Comparison of ENCODE assay signal across 11 mouse cellular contexts in genomic region chr12:102646586-102647260, GRCm38 (mm10). TPM values are rescaled to one million over a fixed set of nuclear protein-coding genes. Genes with fewer than 3 reads are reported as not detected.
DNase-seq lines count a peak whose midpoint lies in the region; ATAC-seq and TF ChIP-seq lines count a peak whose summit lies in the region.
"Had no signal": no experiment of that assay in that cellular context is flagged by ENCODE, and none has a peak within 500 bp of the region (broad histone marks: within the 10 kb centered on the region; RNA-seq: fewer than 3 reads in every experiment).

No protein-coding gene starts in this region.

- ATAC-seq in intestine, embryonic 16.5 days = peak; percentile 49
- ATAC-seq in liver, embryonic 13.5 days (ENCODE audit: low read depth) = peak; percentile 22
- ATAC-seq in midbrain, embryonic 14.5 days (ENCODE audit: low FRiP score, low TSS enrichment) = no peak
- ATAC-seq in hindbrain, embryonic 12.5 days (ENCODE audit: low FRiP score) = no peak
- ATAC-seq: forebrain, embryonic 14.5 days had no signal

- H3K36me3 ChIP-seq in intestine, embryonic 16.5 days (ENCODE audit: control insufficient read depth, insufficient read depth, low read length) = no peaks in the 10 kb centered on the region
- no peaks in the 10 kb centered on the region for H3K36me3 ChIP-seq in liver, embryonic 13.5 days
- H3K36me3 ChIP-seq in midbrain, embryonic 14.5 days (ENCODE audit: control insufficient read depth, insufficient read depth, low read length) = no peaks in the 10 kb centered on the region
- no peaks in the 10 kb centered on the region for H3K36me3 ChIP-seq in hindbrain, embryonic 12.5 days

- H3K27ac ChIP-seq in layer of hippocampus, adult 2 months = peak overlapping the region; percentile 51; the same call in 1 of the 2 replicates
- peak overlapping the region; percentile 25; the same call in 1 of the 2 replicates for H3K27ac ChIP-seq in intestine, embryonic 16.5 days (ENCODE audit: low read length)
- H3K27ac ChIP-seq in liver, embryonic 13.5 days = peak overlapping the region; percentile 61
- H3K27ac ChIP-seq in midbrain, embryonic 14.5 days (replicated peaks; ENCODE audit: low read depth, low read length) = no peak overlapping the region
- H3K27ac ChIP-seq in hindbrain, embryonic 12.5 days = no peak overlapping the region

- peaks cover 24% of the 10 kb centered on the region for H3K4me1 ChIP-seq in intestine, embryonic 16.5 days (ENCODE audit: control insufficient read depth, insufficient read depth, low read length)
- H3K4me1 ChIP-seq in liver, embryonic 13.5 days (replicated peaks) = peaks cover 44% of the 10 kb centered on the region
- H3K4me1 ChIP-seq in midbrain, embryonic 14.5 days (ENCODE audit: control insufficient read depth, insufficient read depth, low read length) = no peaks in the 10 kb centered on the region
- peaks cover 7% of the 10 kb centered on the region; the same call in 1 of the 2 replicates for H3K4me1 ChIP-seq in hindbrain, embryonic 12.5 days

- no peaks in the 10 kb centered on the region for H3K27me3 ChIP-seq in intestine, embryonic 16.5 days (replicated peaks; ENCODE audit: control insufficient read depth, insufficient read depth, low read length)
- no peaks in the 10 kb centered on the region for H3K27me3 ChIP-seq in liver, embryonic 13.5 days
- H3K27me3 ChIP-seq in midbrain, embryonic 14.5 days (ENCODE audit: control insufficient read depth, insufficient read depth, low read length) = no peaks in the 10 kb centered on the region
- H3K27me3 ChIP-seq in hindbrain, embryonic 12.5 days = no peaks in the 10 kb centered on the region

- H3K9ac ChIP-seq in intestine, embryonic 16.5 days (ENCODE audit: low read depth, low read length) = no peak overlapping the region
- H3K9ac ChIP-seq in liver, embryonic 13.5 days = no peak overlapping the region
- H3K9ac ChIP-seq in midbrain, embryonic 14.5 days (replicated peaks; ENCODE audit: low read length) = no peak overlapping the region
- H3K9ac ChIP-seq in hindbrain, embryonic 12.5 days = no peak overlapping the region

- no peak overlapping the region for H3K4me2 ChIP-seq in intestine, embryonic 16.5 days (ENCODE audit: low read depth, low read length)
- 0 out of 2 replicates have a peak overlapping the region, but pooled peaks have one; percentile 2 for H3K4me2 ChIP-seq in liver, embryonic 13.5 days
- H3K4me2 ChIP-seq in midbrain, embryonic 14.5 days (ENCODE audit: low read length) = no peak overlapping the region
- no peak overlapping the region for H3K4me2 ChIP-seq in hindbrain, embryonic 12.5 days (replicated peaks)

- H3K4me3 ChIP-seq in layer of hippocampus, adult 2 months = no peak overlapping the region
- no peak overlapping the region for H3K4me3 ChIP-seq in intestine, embryonic 16.5 days (ENCODE audit: low read length)
- no peak overlapping the region for H3K4me3 ChIP-seq in liver, embryonic 13.5 days (replicated peaks)
- no peak overlapping the region for H3K4me3 ChIP-seq in midbrain, embryonic 14.5 days (replicated peaks; ENCODE audit: low read depth, low read length)
- H3K4me3 ChIP-seq in hindbrain, embryonic 12.5 days = no peak overlapping the region

- WGBS in intestine, embryonic 16.5 days = 66% methylated on average over 7 of the region's 7 CpGs
- 36% methylated on average over 7 of the region's 7 CpGs for WGBS in liver, embryonic 13.5 days (ENCODE audit: insufficient replicate concordance)
- 85% methylated on average over 7 of the region's 7 CpGs for WGBS in midbrain, embryonic 14.5 days
- 77% methylated on average over 7 of the region's 7 CpGs for WGBS in hindbrain, embryonic 12.5 days

- no peak for DNase-seq in layer of hippocampus, adult 2 months (ENCODE audit: low spot score in 2 of 2)
- no peak for DNase-seq in layer of hippocampus, adult 9-10 months (ENCODE audit: low spot score)
- no peak for DNase-seq in liver, embryonic 13.5 days
- peak; percentile 69 to 73 for DNase-seq in spleen, postnatal 36 days (ENCODE audit: low spot score in 2 of 2)
- DNase-seq in midbrain, embryonic 14.5 days = no peak
- DNase-seq in yolk sac, embryonic 10.5 days (ENCODE audit: low spot score) = no peak
- DNase-seq: cerebellum, postnatal 14 days; right cerebral cortex, postnatal 25 days had no signal

- TF ChIP-seq CTCF in layer of hippocampus, adult 2 months (conservative IDR thresholded peaks at IDR 0.05) = no peak

- no peaks in the 10 kb centered on the region for H3K9me3 ChIP-seq in intestine, embryonic 16.5 days (ENCODE audit: control insufficient read depth, low read length)
- H3K9me3 ChIP-seq in liver, embryonic 13.5 days (replicated peaks) = no peaks in the 10 kb centered on the region
- H3K9me3 ChIP-seq in midbrain, embryonic 14.5 days (ENCODE audit: control insufficient read depth, low read length) = no peaks in the 10 kb centered on the region
- H3K9me3 ChIP-seq in hindbrain, embryonic 12.5 days (replicated peaks) = no peaks in the 10 kb centered on the region

RNA-seq across cellular contexts. Expression of gene Itpk1, which starts 58.0 kb away (rescaled TPM):
- total RNA-seq in layer of hippocampus, adult 2 months (2021) = 10 to 100 TPM; 66.6 to 76.8 TPM
- 51.4 and 57.1 TPM in 2 replicates for polyA plus RNA-seq in intestine, embryonic 16.5 days (2015; fragmentation: Nextera tagmentation; extraction: Ambion mirVana)
- polyA plus RNA-seq in liver, embryonic 13.5 days (2015; fragmentation: Nextera tagmentation; extraction: Ambion mirVana) = 3.0 and 3.3 TPM in 2 replicates
- polyA plus RNA-seq in midbrain, embryonic 14.5 days (2014; fragmentation: Nextera tagmentation; extraction: Ambion mirVana) = 24.0 and 30.1 TPM in 2 replicates
- polyA plus RNA-seq in hindbrain, embryonic 12.5 days (2016; fragmentation: Nextera tagmentation; extraction: Ambion mirVana) = 16.6 and 17.1 TPM in 2 replicates

Comparison
In these comparisons a context has a peak if more than half of its experiments do, and no peak if none do; other contexts are left out.
1. DNase-seq: peak in spleen, postnatal 36 days (2 of 2); none in layer of hippocampus, adult 2 months (0 of 2), layer of hippocampus, adult 9-10 months (single experiment), liver, embryonic 13.5 days (single experiment), midbrain, embryonic 14.5 days (single experiment) and yolk sac, embryonic 10.5 days (single experiment).
2. H3K27ac ChIP-seq: peak in layer of hippocampus, adult 2 months (single experiment), intestine, embryonic 16.5 days (single experiment) and liver, embryonic 13.5 days (single experiment); none in midbrain, embryonic 14.5 days (single experiment) and hindbrain, embryonic 12.5 days (single experiment).
3. ATAC-seq: peak in intestine, embryonic 16.5 days (single experiment) and liver, embryonic 13.5 days (single experiment); none in midbrain, embryonic 14.5 days (single experiment) and hindbrain, embryonic 12.5 days (single experiment).